Mouse (Mus musculus) kidney, adult 11 months (tissue): ENCODE measurements around the gene Cdyl.

Experiments used
- DNase-seq: peaks from one replicate; pipeline ENCODE4 v3.0.0; 2022

Gene Cdyl

GRCm38 (mm10) chr13:35848694-35849093 lies 189.1 kb downstream of the Cdyl start:
- peak; percentile 41 for DNase-seq

DNA sequence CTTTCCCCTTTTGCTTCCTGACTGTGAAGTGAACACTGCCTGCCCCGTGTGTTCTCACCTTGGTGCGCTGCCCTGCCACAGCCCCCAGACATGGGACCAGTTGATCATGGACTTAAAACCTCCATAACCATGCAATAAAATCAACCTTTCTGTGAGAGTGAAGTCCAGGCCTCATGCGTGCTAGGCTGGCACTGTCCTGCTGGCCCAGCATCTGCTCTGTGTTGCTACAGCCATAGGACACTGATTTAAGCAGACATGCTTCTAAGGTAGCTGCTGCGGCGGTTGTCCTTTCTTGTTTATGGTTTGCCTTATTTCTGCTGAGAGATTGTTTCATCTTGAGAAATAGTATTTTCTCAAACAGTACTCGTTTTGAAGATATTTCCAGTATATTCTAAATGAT lies 191.9 kb downstream of the Cdyl start:
- DNase-seq = no peak

DNA sequence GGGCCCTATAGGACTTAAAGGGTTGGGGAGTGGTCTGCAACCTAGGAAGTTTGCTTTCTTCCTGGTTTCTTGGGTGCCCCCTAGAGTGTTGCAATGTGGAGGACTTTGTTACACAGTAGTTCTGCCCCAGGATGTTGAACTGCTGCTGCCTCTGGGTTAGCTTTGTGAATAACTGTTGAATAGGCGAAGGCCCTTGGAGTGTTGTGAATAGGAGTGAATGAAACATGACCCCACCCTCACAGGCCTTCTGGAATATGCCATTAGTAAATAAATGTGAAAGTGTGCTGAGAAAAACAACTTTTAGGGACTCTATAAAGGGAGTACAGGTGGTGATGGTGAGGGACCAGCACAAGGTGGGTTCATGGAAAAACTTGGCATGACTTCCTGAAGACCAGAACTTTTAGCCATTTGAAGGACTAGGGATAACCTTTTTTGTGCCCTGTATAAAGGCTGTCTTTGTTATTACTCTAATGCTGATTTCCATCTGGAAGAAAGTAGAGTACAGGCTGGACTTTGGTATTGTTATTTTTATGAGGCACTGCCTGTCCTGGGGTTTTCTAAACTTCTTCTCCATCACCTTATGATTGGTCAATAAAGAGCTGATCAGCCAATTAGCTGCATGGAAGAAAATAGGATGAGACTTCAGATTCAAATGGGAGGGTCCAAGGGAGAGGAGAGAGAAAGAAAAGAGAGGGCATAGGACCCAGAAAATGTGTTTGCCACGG lies 193.4 kb downstream of the Cdyl start:
- DNase-seq = no peak

DNA sequence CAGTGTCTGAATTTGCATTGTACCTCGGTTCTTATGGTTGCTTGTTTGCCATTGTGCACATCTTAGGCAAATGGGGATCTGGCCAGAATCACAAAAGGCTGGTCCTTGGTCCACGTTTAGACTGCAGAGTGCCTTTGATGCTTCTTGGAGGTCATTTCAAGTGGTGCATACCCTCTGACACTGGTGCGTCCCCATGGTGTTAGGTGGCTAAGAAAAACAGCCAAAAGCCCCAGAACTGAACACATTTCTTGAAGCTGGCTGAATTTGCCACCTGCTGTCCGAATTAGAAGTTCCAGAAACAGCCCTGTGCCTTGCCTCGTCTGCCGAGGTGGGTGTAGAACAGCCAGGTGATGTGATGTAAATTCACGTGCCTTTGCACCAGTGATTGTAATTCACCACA lies 197.9 kb downstream of the Cdyl start:
- no peak for DNase-seq

- DNase-seq = no peak
Measured at GRCm38 (mm10) chr13:35860916-35861315, 201.3 kb downstream of the Cdyl start.

GRCm38 (mm10) chr13:35870659-35871058 lies 211.0 kb downstream of the Cdyl start:
- DNase-seq = no peak

DNA sequence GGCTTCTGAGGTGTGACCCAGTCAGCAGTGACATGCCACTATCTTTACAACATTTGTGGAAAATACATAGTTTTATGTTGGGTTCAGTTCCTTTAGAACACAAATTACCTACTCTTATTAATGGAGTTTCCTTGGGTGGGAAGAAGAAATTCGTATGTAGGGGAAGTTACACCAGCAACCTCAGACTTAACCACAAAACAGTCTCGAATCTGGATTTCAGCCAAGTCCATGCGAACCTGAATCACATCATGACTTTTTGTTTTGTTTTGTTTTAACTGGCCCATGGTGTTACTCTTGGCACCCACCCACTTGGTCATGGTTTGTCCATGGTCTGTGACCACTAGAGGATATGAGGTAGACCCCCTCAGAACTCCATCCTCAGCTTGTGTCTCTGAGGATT lies 211.5 kb downstream of the Cdyl start:
- DNase-seq = no peak

GRCm38 (mm10) chr13:35875396-35875795 lies 215.8 kb downstream of the Cdyl start:
- no peak for DNase-seq

GRCm38 (mm10) chr13:35878282-35878681 lies 218.6 kb downstream of the Cdyl start:
- DNase-seq = no peak

DNA sequence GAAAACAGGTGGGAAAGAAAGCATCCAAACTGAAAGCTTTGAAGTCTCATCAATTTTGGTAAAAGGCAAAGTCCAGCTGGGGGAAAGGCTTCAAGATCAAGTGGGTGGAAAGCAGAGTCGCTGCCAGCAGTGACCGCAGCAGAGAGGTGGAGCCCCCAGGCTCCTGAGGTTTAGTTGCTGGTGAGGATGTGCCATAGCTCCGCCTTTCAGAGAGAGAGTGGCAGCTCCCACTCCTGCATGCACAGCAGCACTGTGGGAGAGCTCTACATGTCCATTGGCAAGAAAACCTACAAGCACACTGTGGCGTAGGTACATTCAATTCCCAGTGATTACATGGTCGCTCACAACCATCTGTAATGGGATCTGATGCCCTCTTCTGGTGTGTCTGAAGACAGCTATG lies 219.4 kb downstream of the Cdyl start:
- no peak for DNase-seq

DNA sequence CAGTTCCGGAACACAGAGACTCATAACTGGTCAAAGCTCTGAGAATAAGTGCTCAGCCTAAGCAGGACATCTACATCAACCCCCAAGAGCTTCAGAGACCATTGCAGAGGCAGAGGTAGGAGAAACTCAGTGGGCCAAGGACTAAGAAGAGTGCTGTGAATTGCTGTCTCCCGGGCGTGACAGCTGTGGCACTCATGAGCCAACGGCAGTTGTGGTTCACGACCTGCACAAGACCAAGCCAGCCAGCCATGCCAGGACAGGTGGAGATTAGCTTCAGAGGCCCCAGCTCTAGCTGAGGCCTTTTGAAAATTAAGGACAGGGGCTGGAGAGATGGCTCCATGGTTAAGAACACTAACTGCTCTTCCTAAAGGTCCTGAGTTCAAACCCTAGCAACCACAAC lies 219.9 kb downstream of the Cdyl start:
- no peak for DNase-seq

DNA sequence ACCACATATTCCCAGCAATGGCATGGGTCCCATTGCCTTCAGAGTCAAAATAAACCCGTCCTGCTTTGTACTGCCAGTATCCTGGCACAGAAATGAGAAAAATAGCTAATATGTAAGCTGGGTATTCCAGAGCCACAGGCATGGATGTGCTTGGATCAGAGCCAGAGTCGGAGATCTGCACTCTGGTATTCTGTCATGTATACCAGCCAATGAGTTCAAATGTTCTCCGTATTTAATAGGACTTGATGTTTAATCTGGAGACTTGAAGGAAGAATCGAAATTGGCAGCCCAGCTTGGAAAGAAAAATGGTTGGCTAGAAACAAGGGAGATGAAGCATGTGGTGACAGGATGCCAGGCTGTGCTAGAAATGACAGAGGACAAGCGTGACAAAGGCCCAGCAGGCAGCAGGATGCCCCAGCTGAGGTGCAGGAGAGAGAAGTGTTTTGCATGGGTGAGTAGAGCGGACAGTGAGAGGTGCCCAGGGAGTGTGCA lies 221.0 kb downstream of the Cdyl start:
- DNase-seq = peak; percentile 55

DNA sequence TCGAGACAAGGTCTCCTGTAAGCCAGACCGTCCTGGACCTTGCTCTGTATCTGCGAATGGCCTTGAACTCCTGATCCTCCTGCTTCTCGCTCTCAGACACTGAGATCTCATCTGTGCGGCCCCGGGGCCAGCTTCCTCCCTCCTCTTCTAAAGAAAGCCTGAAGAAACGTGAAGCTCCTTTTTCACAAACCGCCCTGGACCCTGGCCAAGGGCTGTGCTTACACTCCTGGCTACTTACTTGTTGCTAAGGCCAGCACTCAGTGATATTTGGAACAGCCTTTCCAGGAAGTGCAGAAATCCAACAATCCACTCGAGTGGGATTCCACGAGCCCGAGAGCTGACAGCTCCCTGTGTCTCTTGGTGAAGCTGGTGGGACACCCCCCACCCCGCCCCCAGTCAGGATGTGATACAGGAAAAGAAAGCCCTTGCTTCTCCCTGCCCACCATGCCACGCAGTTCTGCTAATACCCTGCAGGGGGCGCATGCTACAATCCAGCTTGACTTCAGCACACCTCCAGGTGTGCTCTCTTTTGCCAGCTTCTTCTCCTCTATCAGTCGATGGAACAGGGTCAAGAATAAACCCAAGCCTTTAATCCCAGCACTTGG lies 226.6 kb downstream of the Cdyl start:
- DNase-seq = peak; percentile 28

DNA sequence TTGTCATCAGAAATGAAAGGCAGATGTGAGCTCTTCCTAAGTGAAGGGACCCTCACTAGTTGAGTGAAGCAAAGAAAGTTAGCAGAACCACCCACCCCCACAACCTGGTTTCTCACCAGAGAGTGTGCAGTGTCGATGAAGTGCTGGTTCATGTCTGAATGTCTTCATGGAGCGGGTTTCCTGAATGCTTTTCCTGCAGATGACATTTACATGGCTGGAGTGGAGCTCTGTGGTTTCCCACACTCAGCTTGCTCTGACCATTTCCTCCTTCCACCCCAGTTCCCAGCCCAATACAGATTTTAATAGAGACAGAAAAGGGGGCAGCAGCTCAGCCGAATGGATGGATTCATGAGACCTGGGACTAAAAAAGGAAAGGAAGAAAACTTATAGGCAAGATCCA lies 233.2 kb downstream of the Cdyl start:
- no peak for DNase-seq

DNA sequence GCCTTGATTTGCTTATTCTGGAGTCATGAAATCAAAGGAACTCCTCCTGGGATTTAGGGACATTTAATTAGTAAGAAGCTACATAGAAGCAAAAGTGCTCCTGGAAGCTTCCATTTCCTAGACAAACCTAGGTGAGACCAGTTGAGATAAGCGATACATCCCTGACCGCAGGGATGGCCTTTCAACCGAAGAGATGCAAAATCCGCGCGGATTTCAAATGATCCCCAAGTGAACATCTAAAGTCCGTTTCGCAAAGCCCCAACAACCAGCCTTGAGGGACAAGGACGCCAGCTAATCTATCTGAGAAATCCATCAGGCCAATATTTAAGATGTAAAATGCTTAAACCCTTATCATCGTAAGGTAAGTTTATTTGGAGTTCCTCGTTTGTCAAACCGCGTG lies 245.7 kb downstream of the Cdyl start:
- DNase-seq = no peak

GRCm38 (mm10) chr13:35905879-35906481 lies 246.3 kb downstream of the Cdyl start, which contains the start of gene Rpp40:
Rpp40 (minus strand) TSS chr13:35906359.
- DNase-seq = peak; percentile 95

DNA sequence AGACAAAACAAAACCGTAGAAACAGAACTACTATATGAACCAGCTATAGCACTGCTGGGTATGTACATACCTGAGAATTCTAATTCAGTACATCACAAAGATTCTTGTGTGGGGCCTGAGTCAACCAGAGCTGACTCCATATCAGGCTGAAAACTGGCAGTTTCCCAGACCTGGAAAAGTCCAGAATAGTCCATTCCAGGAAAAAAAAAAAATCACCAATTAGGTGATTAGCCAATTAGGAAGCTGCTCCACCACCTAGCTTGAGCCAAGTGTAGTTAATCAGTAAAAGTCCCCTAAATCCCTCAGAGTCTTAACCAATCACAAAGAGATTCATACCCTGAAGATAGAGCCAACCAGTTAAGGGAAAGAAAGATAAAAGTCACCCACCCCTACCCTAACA lies 251.8 kb downstream of the Cdyl start:
- no peak for DNase-seq
